Mouse (Mus musculus) lung, embryonic 16.5 days (tissue): ENCODE measurements at regions not wholly inside any gene's neighbourhood (a gene's known extent, or its start where the extent isn't known, plus 50 kb on each side); places are given as distances from the start of the nearest gene placed in this dataset.

Experiments
- ATAC-seq: fragments of 200-750 bp; cut with Nextera tagmentation; 2 replicates; pipeline ENCODE4 v1.8.0; 2017; ENCODE audit warnings: low read depth, mild to moderate bottlenecking, moderate library complexity
- H3K27ac ChIP-seq: fragments of 300-500 bp; sonication (generic); 2 replicates; pipeline ENCODE4 v1.5.1; 2014; ENCODE audit warnings: mild to moderate bottlenecking, control low read depth, low read length
- H3K27me3 ChIP-seq: fragments of 300-500 bp; sonication (generic); 2 replicates; pipeline ENCODE4 v1.6.1; 2014; ENCODE audit warnings: low read depth, low read length, mixed read lengths; ENCODE audit not compliant: control insufficient read depth, insufficient read depth
- H3K36me3 ChIP-seq: fragments of 300-500 bp; sonication (generic); 2 replicates; pipeline ENCODE4 v1.6.1; 2014; ENCODE audit warnings: low read length; ENCODE audit not compliant: control insufficient read depth, insufficient read depth
- H3K4me1 ChIP-seq: fragments of 300-500 bp; sonication (generic); replicated peaks from 2 replicates; pipeline ENCODE4 v1.6.1; 2014; ENCODE audit warnings: low read length, mixed read lengths; ENCODE audit not compliant: control insufficient read depth, insufficient read depth
- H3K4me2 ChIP-seq: fragments of 300-500 bp; sonication (generic); 2 replicates; pipeline ENCODE4 v1.6.1; 2014; ENCODE audit warnings: low read depth, low read length, control low read depth
- H3K4me3 ChIP-seq: fragments of 300-500 bp; sonication (generic); 2 replicates; pipeline ENCODE4 v1.5.1; 2014; ENCODE audit warnings: mild to moderate bottlenecking, low read length, control low read depth
- H3K9ac ChIP-seq: fragments of 300-500 bp; sonication (generic); 2 replicates; pipeline ENCODE4 v1.6.1; 2014; ENCODE audit warnings: low read length, control low read depth
- H3K9me3 ChIP-seq: fragments of 300-500 bp; sonication (generic); 2 replicates; pipeline ENCODE4 v1.6.1; 2016; ENCODE audit warnings: low read length; ENCODE audit not compliant: control insufficient read depth
- WGBS: fragments of 180-500 bp; shearing (Covaris S2); extraction: QIAGEN DNeasy Blood & Tissue Kit; methylation state at CpG from one replicate; pipeline ENCODE4 v1.1.7; 2014; 5-methylcytosine and 5-hydroxymethylcytosine counted together

- no peaks in the 10 kb centered on the region for H3K4me1 ChIP-seq
- H3K9me3 ChIP-seq = no peaks in the 10 kb centered on the region
- H3K36me3 ChIP-seq = no peaks in the 10 kb centered on the region
- no peak overlapping the region for H3K9ac ChIP-seq
- ATAC-seq = no peak
- no peak overlapping the region for H3K4me2 ChIP-seq
- WGBS = 38% methylated on average over 6 of the region's 6 CpGs
- no peak overlapping the region for H3K4me3 ChIP-seq
- no peaks in the 10 kb centered on the region for H3K27me3 ChIP-seq
- H3K27ac ChIP-seq = no peak overlapping the region
Measured at GRCm38 (mm10) chr17:9286834-9287233, 135.0 kb upstream of the Gm17728 start.

GRCm38 (mm10) chr17:9287682-9288081 lies 134.2 kb upstream of the Gm17728 start:
- H3K4me2 ChIP-seq = no peak overlapping the region
- no peaks in the 10 kb centered on the region for H3K4me1 ChIP-seq
- no peaks in the 10 kb centered on the region for H3K9me3 ChIP-seq
- ATAC-seq = no peak
- no peaks in the 10 kb centered on the region for H3K36me3 ChIP-seq
- no peak overlapping the region for H3K9ac ChIP-seq
- no peak overlapping the region for H3K27ac ChIP-seq
- no peaks in the 10 kb centered on the region for H3K27me3 ChIP-seq
- 48% methylated on average over 9 of the region's 9 CpGs for WGBS
- H3K4me3 ChIP-seq = no peak overlapping the region

- H3K4me2 ChIP-seq = no peak overlapping the region
- H3K27me3 ChIP-seq = no peaks in the 10 kb centered on the region
- H3K27ac ChIP-seq = no peak overlapping the region
- no peaks in the 10 kb centered on the region for H3K36me3 ChIP-seq
- H3K4me3 ChIP-seq = no peak overlapping the region
- H3K9ac ChIP-seq = no peak overlapping the region
- no peaks in the 10 kb centered on the region for H3K4me1 ChIP-seq
- WGBS = 32% methylated on average over 4 of the region's 4 CpGs
- H3K9me3 ChIP-seq = no peaks in the 10 kb centered on the region
- no peak for ATAC-seq
Measured at GRCm38 (mm10) chr17:9291601-9292000, 130.3 kb upstream of the Gm17728 start.

- ATAC-seq = no peak
- Histone ChIP-seq H3K4me3 (no peak overlapping the region), H3K27ac (no peak overlapping the region), H3K4me1 (no peaks in the 10 kb centered on the region), H3K9ac (no peak overlapping the region), H3K27me3 (no peaks in the 10 kb centered on the region), H3K36me3 (no peaks in the 10 kb centered on the region), H3K4me2 (no peak overlapping the region), H3K9me3 (no peaks in the 10 kb centered on the region)
- WGBS = 83% methylated on average over 7 of the region's 7 CpGs
Measured at GRCm38 (mm10) chr17:9292296-9292695, 129.6 kb upstream of the Gm17728 start.

- no peaks in the 10 kb centered on the region for H3K4me1 ChIP-seq
- 78% methylated on average over 1 of the region's 1 CpGs for WGBS
- H3K9me3 ChIP-seq = no peaks in the 10 kb centered on the region
- no peaks in the 10 kb centered on the region for H3K27me3 ChIP-seq
- no peak for ATAC-seq
- H3K4me2 ChIP-seq = no peak overlapping the region
- no peak overlapping the region for H3K9ac ChIP-seq
- no peak overlapping the region for H3K4me3 ChIP-seq
- no peak overlapping the region for H3K27ac ChIP-seq
- H3K36me3 ChIP-seq = no peaks in the 10 kb centered on the region
Measured at GRCm38 (mm10) chr17:9296371-9296770, 125.5 kb upstream of the Gm17728 start.

GRCm38 (mm10) chr17:9298231-9298630 lies 123.6 kb upstream of the Gm17728 start:
- WGBS = 91% methylated on average over 1 of the region's 1 CpGs
- ATAC-seq = no peak

GRCm38 (mm10) chr17:9301101-9301501 lies 120.8 kb upstream of the Gm17728 start:
- 50% methylated on average over 4 of the region's 4 CpGs for WGBS
- H3K27me3 ChIP-seq = no peaks in the 10 kb centered on the region
- ATAC-seq = no peak

More at GRCm38 (mm10) chr17:9298231-9298630, 123.6 kb upstream of the Gm17728 start:
- Histone ChIP-seq H3K27me3 (no peaks in the 10 kb centered on the region), H3K9me3 (no peaks in the 10 kb centered on the region), H3K4me2 (no peak overlapping the region), H3K9ac (no peak overlapping the region), H3K27ac (no peak overlapping the region), H3K36me3 (no peaks in the 10 kb centered on the region), H3K4me3 (no peak overlapping the region), H3K4me1 (no peaks in the 10 kb centered on the region)

GRCm38 (mm10) chr17:9308507-9308906 lies 113.4 kb upstream of the Gm17728 start:
- Histone ChIP-seq H3K4me1 (no peaks in the 10 kb centered on the region), H3K4me2 (no peak overlapping the region), H3K27ac (no peak overlapping the region), H3K36me3 (no peaks in the 10 kb centered on the region), H3K4me3 (no peak overlapping the region), H3K9ac (no peak overlapping the region), H3K9me3 (no peaks in the 10 kb centered on the region), H3K27me3 (no peaks in the 10 kb centered on the region)
- 76% methylated on average over 2 of the region's 2 CpGs for WGBS
- ATAC-seq = no peak

More at GRCm38 (mm10) chr17:9301101-9301501, 120.8 kb upstream of the Gm17728 start:
- H3K27ac ChIP-seq = no peak overlapping the region
- no peak overlapping the region for H3K9ac ChIP-seq
- H3K36me3 ChIP-seq = no peaks in the 10 kb centered on the region
- no peak overlapping the region for H3K4me2 ChIP-seq
- no peaks in the 10 kb centered on the region for H3K4me1 ChIP-seq
- no peak overlapping the region for H3K4me3 ChIP-seq
- H3K9me3 ChIP-seq = no peaks in the 10 kb centered on the region

GRCm38 (mm10) chr17:9322772-9323171 lies 99.1 kb upstream of the Gm17728 start:
- no peak for ATAC-seq
- H3K9me3 ChIP-seq = no peaks in the 10 kb centered on the region
- H3K4me1 ChIP-seq = no peaks in the 10 kb centered on the region
- no peaks in the 10 kb centered on the region for H3K36me3 ChIP-seq
- no peak overlapping the region for H3K27ac ChIP-seq
- no peak overlapping the region for H3K4me2 ChIP-seq
- no peak overlapping the region for H3K4me3 ChIP-seq
- 74% methylated on average over 6 of the region's 6 CpGs for WGBS
- no peak overlapping the region for H3K9ac ChIP-seq
- H3K27me3 ChIP-seq = no peaks in the 10 kb centered on the region

GRCm38 (mm10) chr17:9328886-9329455 lies 92.9 kb upstream of the Gm17728 start:
- WGBS = 77% methylated on average over 4 of the region's 4 CpGs
- Histone ChIP-seq H3K4me3 (no peak overlapping the region), H3K9me3 (no peaks in the 10 kb centered on the region), H3K9ac (no peak overlapping the region), H3K27me3 (no peaks in the 10 kb centered on the region), H3K27ac (no peak overlapping the region), H3K36me3 (no peaks in the 10 kb centered on the region), H3K4me2 (no peak overlapping the region), H3K4me1 (no peaks in the 10 kb centered on the region)
- no peak for ATAC-seq
